11 mouse cellular contexts compared by ENCODE assay signal in the genomic region with DNA sequence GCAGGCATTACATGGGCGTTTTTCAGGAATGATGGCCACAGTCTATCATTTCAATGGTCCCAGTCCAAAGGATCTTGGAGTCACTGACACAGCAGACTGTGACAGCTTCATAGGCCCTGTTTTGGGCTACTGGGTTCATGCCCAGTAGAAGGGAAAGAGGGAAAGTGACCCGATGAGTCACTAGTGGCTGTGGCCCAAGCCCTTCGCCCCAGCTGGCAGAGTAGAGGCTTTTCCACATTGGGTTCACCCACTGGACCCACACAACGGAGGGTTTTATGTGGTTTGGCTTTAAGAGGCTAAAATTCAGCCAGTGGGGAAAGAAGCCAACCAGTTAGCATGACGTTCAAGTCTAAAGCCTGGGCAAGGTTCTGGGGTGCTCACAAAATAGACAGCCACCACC.
DNase-seq lines count a peak whose midpoint lies in the region; TF ChIP-seq lines count a peak whose summit lies in the region.
"Had no signal": no experiment of that assay in that cellular context is flagged by ENCODE, and none has a peak within 500 bp of the region (broad histone marks: within the 10 kb centered on the region; RNA-seq: fewer than 3 reads in every experiment).

No protein-coding gene starts in this region.

- no peak overlapping the region for H3K4me3 ChIP-seq in heart, adult 2 months
- H3K4me3 ChIP-seq in heart, embryonic 10.5 days = no peak overlapping the region
- no peak overlapping the region for H3K4me3 ChIP-seq in gastrocnemius, adult 2 months
- H3K4me3 ChIP-seq: limb, embryonic 13.5 days; neural tube, embryonic 13.5 days had no signal

- H3K27ac ChIP-seq in heart, adult 2 months = peak overlapping the region; percentile 57
- H3K27ac ChIP-seq in heart, embryonic 10.5 days = no peak overlapping the region
- peak overlapping the region; percentile 29; the same call in 1 of the 2 replicates for H3K27ac ChIP-seq in gastrocnemius, adult 2 months
- H3K27ac ChIP-seq: limb, embryonic 13.5 days; neural tube, embryonic 13.5 days had no signal

- DNase-seq in heart, adult 2 months = peak; percentile 70 to 80
- no peak for DNase-seq in heart, embryonic 10.5 days (ENCODE audit: low spot score)
- peak; percentile 95 for DNase-seq in adipocyte (ENCODE audit: low spot score)
- DNase-seq in gastrocnemius, adult 2 months = peak; percentile 85
- DNase-seq in layer of hippocampus, postnatal 36 days = peak; percentile 14 to 50
- DNase-seq in natural killer cell, adult 2 months (ENCODE audit: low spot score in 2 of 2) = no peak
- DNase-seq in thymus, postnatal 25 days = no peak
- DNase-seq in spleen, postnatal 10 days (ENCODE audit: low spot score in 2 of 2) = no peak

- no peaks in the 10 kb centered on the region for H3K9me3 ChIP-seq in heart, embryonic 10.5 days
- H3K9me3 ChIP-seq: limb, embryonic 13.5 days; neural tube, embryonic 13.5 days had no signal

- TF ChIP-seq EP300 in heart, adult 2 months (IDR thresholded peaks at IDR 0.05; ENCODE audit: insufficient read depth, low read depth, low read length) = no peak

- no peaks in the 10 kb centered on the region for H3K36me3 ChIP-seq in heart, adult 2 months (ENCODE audit: control insufficient read depth, insufficient read depth, low read length)
- H3K36me3 ChIP-seq in heart, embryonic 10.5 days = no peaks in the 10 kb centered on the region
- H3K36me3 ChIP-seq: limb, embryonic 13.5 days; neural tube, embryonic 13.5 days had no signal

- WGBS in heart, adult 2 months = 47% methylated on average over 5 of the region's 5 CpGs
- 78% methylated on average over 5 of the region's 5 CpGs for WGBS in heart, embryonic 10.5 days

- no peak for TF ChIP-seq CTCF in heart, adult 2 months (IDR thresholded peaks at IDR 0.05)
- no peak for TF ChIP-seq CTCF in gastrocnemius, adult 2 months (IDR thresholded peaks at IDR 0.05)

- H3K79me2 ChIP-seq in heart, adult 2 months (replicated peaks; ENCODE audit: control insufficient read depth, insufficient read depth, low read length) = no peaks in the 10 kb centered on the region

- intact Hi-C loops in heart, adult 2 months (cut with DNase I) = no loop called here
- intact Hi-C loops in gastrocnemius, adult 2 months (cut with DNase I) = no loop called here

- no peaks in the 10 kb centered on the region for H3K4me1 ChIP-seq in heart, adult 2 months (ENCODE audit: control insufficient read depth, insufficient read depth, low read length)
- H3K4me1 ChIP-seq in heart, embryonic 10.5 days = no peaks in the 10 kb centered on the region
- H3K4me1 ChIP-seq: limb, embryonic 13.5 days; neural tube, embryonic 13.5 days had no signal

- TF ChIP-seq POLR2A in heart, adult 2 months (IDR thresholded peaks at IDR 0.05; ENCODE audit: insufficient read depth, low read depth, low read length) = no peak

- H3K27me3 ChIP-seq in heart, adult 2 months (ENCODE audit: control insufficient read depth, insufficient read depth, low read length) = no peaks in the 10 kb centered on the region
- 0 out of 2 replicates have a peak, but pooled peaks cover 4% of the 10 kb centered on the region for H3K27me3 ChIP-seq in heart, embryonic 10.5 days (ENCODE audit: insufficient read depth, poor library complexity, severe bottlenecking)
- H3K27me3 ChIP-seq: CH12.LX; limb, embryonic 13.5 days; neural tube, embryonic 13.5 days had no signal

- H3K9ac ChIP-seq in heart, adult 2 months (ENCODE audit: low read depth, low read length) = no peak overlapping the region
- H3K9ac ChIP-seq: limb, embryonic 13.5 days; neural tube, embryonic 13.5 days had no signal

Comparison
In these comparisons a context has a peak if more than half of its experiments do, and no peak if none do; other contexts are left out.
1. DNase-seq: peak in heart, adult 2 months (2 of 2), adipocyte (single experiment), gastrocnemius, adult 2 months (single experiment) and layer of hippocampus, postnatal 36 days (2 of 2); none in heart, embryonic 10.5 days (single experiment), natural killer cell, adult 2 months (0 of 2), thymus, postnatal 25 days (single experiment) and spleen, postnatal 10 days (0 of 2).